In genomic region chr1:23264251-23264650, GRCm38 (mm10) we compare ENCODE assay signal across 14 mouse cellular contexts.
A peak's percentile ranks its signal among the peaks of the same experiment; 100 is the strongest.
DNase-seq lines count a peak whose midpoint lies in the region; ATAC-seq and TF ChIP-seq lines count a peak whose summit lies in the region.
"Had no signal": no experiment of that assay in that cellular context is flagged by ENCODE, and none has a peak within 500 bp of the region (broad histone marks: within the 10 kb centered on the region; RNA-seq: fewer than 3 reads in every experiment).

No protein-coding gene starts in this region.

- WGBS in heart, postnatal 0 days = 31% methylated on average over 3 of the region's 3 CpGs
- WGBS in liver, adult 2 months = 27% methylated on average over 3 of the region's 3 CpGs
- 34% methylated on average over 3 of the region's 3 CpGs for WGBS in intestine, embryonic 16.5 days
- 15% methylated on average over 3 of the region's 3 CpGs for WGBS in lung, embryonic 15.5 days

- H3K4me2 ChIP-seq in heart, postnatal 0 days (ENCODE audit: low read depth, low read length) = peak overlapping the region; percentile 42; the same call in 1 of the 2 replicates
- H3K4me2 ChIP-seq in intestine, embryonic 16.5 days (ENCODE audit: low read depth, low read length) = 0 out of 2 replicates have a peak overlapping the region, but pooled peaks have one; percentile 12
- H3K4me2 ChIP-seq in lung, embryonic 15.5 days = peak overlapping the region; percentile 20; the same call in 1 of the 2 replicates
- H3K4me2 ChIP-seq: limb, embryonic 13.5 days; neural tube, embryonic 12.5 days; stomach, embryonic 15.5 days had no signal

- no peaks in the 10 kb centered on the region for H3K27me3 ChIP-seq in heart, postnatal 0 days (ENCODE audit: control insufficient read depth, insufficient read depth, low read length)
- H3K27me3 ChIP-seq in liver, adult 2 months (ENCODE audit: control insufficient read depth, insufficient read depth, low read length) = no peaks in the 10 kb centered on the region
- no peaks in the 10 kb centered on the region for H3K27me3 ChIP-seq in intestine, embryonic 16.5 days (replicated peaks; ENCODE audit: control insufficient read depth, insufficient read depth, low read length)
- no peaks in the 10 kb centered on the region for H3K27me3 ChIP-seq in lung, embryonic 15.5 days
- H3K27me3 ChIP-seq: limb, embryonic 13.5 days; neural tube, embryonic 12.5 days; stomach, embryonic 15.5 days had no signal

- peaks cover 9% of the 10 kb centered on the region; the same call in 1 of the 2 replicates for H3K79me2 ChIP-seq in liver, adult 2 months (ENCODE audit: control insufficient read depth, insufficient read depth, low read length)

- ATAC-seq in heart, postnatal 0 days (ENCODE audit: insufficient read depth, low read depth) = no peak
- ATAC-seq in intestine, embryonic 16.5 days = no peak
- ATAC-seq in lung, embryonic 15.5 days (ENCODE audit: borderline replicate concordance, extremely low read depth, low FRiP score, low TSS enrichment) = no peak

- no peaks in the 10 kb centered on the region for H3K9me3 ChIP-seq in heart, postnatal 0 days (replicated peaks; ENCODE audit: control insufficient read depth, low read length)
- no peaks in the 10 kb centered on the region for H3K9me3 ChIP-seq in intestine, embryonic 16.5 days (ENCODE audit: control insufficient read depth, low read length)
- no peaks in the 10 kb centered on the region for H3K9me3 ChIP-seq in lung, embryonic 15.5 days
- H3K9me3 ChIP-seq: embryonic facial prominence, embryonic 10.5 days; limb, embryonic 13.5 days; midbrain, embryonic 10.5 days; neural tube, embryonic 12.5 days; stomach, embryonic 15.5 days had no signal

- no peak for TF ChIP-seq CTCF in heart, postnatal 0 days (IDR thresholded peaks at IDR 0.05; ENCODE audit: low read depth)
- no peak for TF ChIP-seq CTCF in liver, adult 2 months (IDR thresholded peaks at IDR 0.05; ENCODE audit: low read depth, low read length)

- H3K4me3 ChIP-seq in heart, postnatal 0 days (ENCODE audit: low read depth, low read length) = peak overlapping the region; percentile 11; the same call in 1 of the 2 replicates
- no peak overlapping the region for H3K4me3 ChIP-seq in liver, adult 2 months (ENCODE audit: insufficient read depth, low read depth, low read length)
- no peak overlapping the region for H3K4me3 ChIP-seq in intestine, embryonic 16.5 days (ENCODE audit: low read length)
- H3K4me3 ChIP-seq in lung, embryonic 15.5 days = no peak overlapping the region
- H3K4me3 ChIP-seq: embryonic facial prominence, embryonic 10.5 days; limb, embryonic 13.5 days; midbrain, embryonic 10.5 days; neural tube, embryonic 12.5 days; stomach, embryonic 15.5 days had no signal

- no peak for TF ChIP-seq EP300 in heart, postnatal 0 days (IDR thresholded peaks at IDR 0.05; ENCODE audit: low read depth)

- DNase-seq in heart, postnatal 0 days (ENCODE audit: low spot score) = no peak
- no peak for DNase-seq in heart, adult 8-10 months (ENCODE audit: low spot score)
- no peak for DNase-seq in liver, adult 2 months (ENCODE audit: extremely low read depth, low read depth, low spot score)
- DNase-seq in liver = no peak
- DNase-seq in spleen, adult 18-20 months = no peak
- DNase-seq: cerebellum, adult 9-10 months; right cerebral cortex, postnatal 25 days had no signal

- TF ChIP-seq POLR2A in liver, adult 2 months (IDR thresholded peaks at IDR 0.05; ENCODE audit: extremely low read depth, insufficient read depth, low read length) = no peak

- peak overlapping the region; percentile 40; the same call in 1 of the 2 replicates for H3K9ac ChIP-seq in heart, postnatal 0 days (replicated peaks; ENCODE audit: low read depth, low read length)
- H3K9ac ChIP-seq in liver, adult 2 months (ENCODE audit: low read depth, low read length) = 0 out of 2 replicates have a peak overlapping the region, but pooled peaks have one; percentile 2
- H3K9ac ChIP-seq in intestine, embryonic 16.5 days (ENCODE audit: low read depth, low read length) = no peak overlapping the region
- H3K9ac ChIP-seq in lung, embryonic 15.5 days = no peak overlapping the region
- H3K9ac ChIP-seq: limb, embryonic 13.5 days; neural tube, embryonic 12.5 days; stomach, embryonic 15.5 days had no signal

- peak overlapping the region; percentile 66 for H3K27ac ChIP-seq in heart, postnatal 0 days (ENCODE audit: low read depth)
- no peak overlapping the region; the same call in 1 of the 2 replicates for H3K27ac ChIP-seq in liver, adult 2 months (replicated peaks; ENCODE audit: insufficient read depth, low read depth, low read length)
- peak overlapping the region; percentile 51; the same call in 1 of the 2 replicates for H3K27ac ChIP-seq in intestine, embryonic 16.5 days (ENCODE audit: low read length)
- peak overlapping the region; percentile 37; the same call in 1 of the 2 replicates for H3K27ac ChIP-seq in lung, embryonic 15.5 days
- H3K27ac ChIP-seq: embryonic facial prominence, embryonic 10.5 days; limb, embryonic 13.5 days; midbrain, embryonic 10.5 days; neural tube, embryonic 12.5 days; stomach, embryonic 15.5 days had no signal

- peaks cover 32% of the 10 kb centered on the region for H3K4me1 ChIP-seq in heart, postnatal 0 days (ENCODE audit: control insufficient read depth, insufficient read depth)
- H3K4me1 ChIP-seq in liver, adult 2 months (ENCODE audit: control insufficient read depth, insufficient read depth, low read length) = peaks cover 18% of the 10 kb centered on the region
- H3K4me1 ChIP-seq in intestine, embryonic 16.5 days (ENCODE audit: control insufficient read depth, insufficient read depth, low read length) = peaks cover 9% of the 10 kb centered on the region
- H3K4me1 ChIP-seq in lung, embryonic 15.5 days = peaks cover 24% of the 10 kb centered on the region

- peaks cover 5% of the 10 kb centered on the region; the same call in 1 of the 2 replicates for H3K36me3 ChIP-seq in heart, postnatal 0 days (replicated peaks; ENCODE audit: control insufficient read depth, insufficient read depth, low read length)
- peaks cover 5% of the 10 kb centered on the region for H3K36me3 ChIP-seq in liver, adult 2 months (ENCODE audit: control insufficient read depth, insufficient read depth, low read length)
- no peaks in the 10 kb centered on the region for H3K36me3 ChIP-seq in intestine, embryonic 16.5 days (ENCODE audit: control insufficient read depth, insufficient read depth, low read length)
- no peaks in the 10 kb centered on the region for H3K36me3 ChIP-seq in lung, embryonic 15.5 days
- H3K36me3 ChIP-seq: limb, embryonic 13.5 days; neural tube, embryonic 12.5 days; stomach, embryonic 15.5 days had no signal

Comparison
In these comparisons a context has a peak if more than half of its experiments do, and no peak if none do; other contexts are left out.
1. H3K9ac ChIP-seq: peak in heart, postnatal 0 days (single experiment) and liver, adult 2 months (single experiment); none in intestine, embryonic 16.5 days (single experiment) and lung, embryonic 15.5 days (single experiment).
2. Peak in every context shown above with its lines, with median percentiles within 50 percentile points of each other: H3K4me2 ChIP-seq.